Comparison of ENCODE assay signal across 20 mouse cellular contexts in genomic region chr11:120399319-120399718, GRCm38 (mm10). TPM values are rescaled to one million over a fixed set of nuclear protein-coding genes. Genes with fewer than 3 reads are reported as not detected.
"Had no signal": no experiment of that assay in that cellular context is flagged by ENCODE, and none has a peak within 500 bp of the region (broad histone marks: within the 10 kb centered on the region; RNA-seq: fewer than 3 reads in every experiment).

No protein-coding gene starts in this region.

- H3K27ac ChIP-seq: layer of hippocampus, adult 2 months; limb, embryonic 13.5 days; midbrain, embryonic 15.5 days; neural tube, embryonic 12.5 days had no signal

- H3K9ac ChIP-seq: limb, embryonic 13.5 days; midbrain, embryonic 15.5 days; neural tube, embryonic 12.5 days had no signal

- H3K4me1 ChIP-seq: limb, embryonic 13.5 days; midbrain, embryonic 15.5 days; neural tube, embryonic 12.5 days had no signal

- H3K9me3 ChIP-seq: limb, embryonic 13.5 days; midbrain, embryonic 15.5 days; neural tube, embryonic 12.5 days had no signal

- H3K4me3 ChIP-seq: layer of hippocampus, adult 2 months; limb, embryonic 13.5 days; midbrain, embryonic 15.5 days; neural tube, embryonic 12.5 days had no signal

- H3K4me2 ChIP-seq: limb, embryonic 13.5 days; midbrain, embryonic 11.5 days; midbrain, embryonic 15.5 days; neural tube, embryonic 12.5 days had no signal

- ATAC-seq: midbrain, embryonic 15.5 days had no signal

- DNase-seq: kidney, postnatal 10 days; kidney, postnatal 4 days; left cerebral cortex, postnatal 4 days; lung, adult 18-20 months; right cerebral cortex, postnatal 4 days; spleen, adult 18-20 months; thymus, adult 18-20 months; thymus, postnatal 14 days had no signal

- H3K27me3 ChIP-seq: limb, embryonic 13.5 days; midbrain, embryonic 15.5 days; neural tube, embryonic 12.5 days had no signal

RNA-seq across cellular contexts. Expression of gene Fscn2, which starts 38.0 kb away (rescaled TPM):
- total RNA-seq: left cerebral cortex, adult 18-20 months; left cerebral cortex, postnatal 10 days; monocyte, adult 5-6 weeks had no signal

RNA-seq across cellular contexts. Expression of gene Tspan10, which starts 43.1 kb away (rescaled TPM):
- total RNA-seq: left cerebral cortex, postnatal 10 days; monocyte, adult 5-6 weeks; neutrophil, adult 5-6 weeks had no signal
- polyA plus RNA-seq: kidney, embryonic 14.5 days; limb, embryonic 13.5 days; lung, embryonic 16.5 days; midbrain, embryonic 11.5 days; midbrain, embryonic 15.5 days; stomach, embryonic 14.5 days had no signal
